Mouse (Mus musculus): ENCODE data around the gene Fam110a. TPM values are rescaled to one million over a fixed set of nuclear protein-coding genes. Genes with fewer than 3 reads are reported as not detected.

Gene Fam110a
- polyA plus RNA-seq, 1 experiment from 2014 or later = 87.5 TPM

GRCm38 (mm10) chr2:151921068-151921467 lies 59.0 kb downstream of the Fam110a start:
- 67% methylated on average over 8 of the region's 8 CpGs for WGBS
- Histone ChIP-seq H3K4me2 (replicated peaks; ENCODE audit: low read depth, low read length) (no peak overlapping the region), H3K9ac (ENCODE audit: low read depth, low read length) (no peak overlapping the region), H3K4me3 (ENCODE audit: low read depth, low read length) (no peak overlapping the region), H3K9me3 (ENCODE audit: control insufficient read depth, low read length) (no peaks in the 10 kb centered on the region), H3K27me3 (ENCODE audit: control insufficient read depth, insufficient read depth, low read length) (no peaks in the 10 kb centered on the region), H3K36me3 (ENCODE audit: control insufficient read depth, insufficient read depth, low read length) (no peaks in the 10 kb centered on the region), H3K4me1 (replicated peaks; ENCODE audit: control insufficient read depth, insufficient read depth, low read length) (0 out of 2 replicates have a peak, but pooled peaks cover 2% of the 10 kb centered on the region), H3K27ac (ENCODE audit: low read depth, low read length) (no peak overlapping the region)
- ATAC-seq (ENCODE audit: low FRiP score) (no peak), DNase-seq (ENCODE audit: low spot score) (no peak)

MicroRNAs within 50 kb of the gene (microRNA counts, 519-probe panel; counts per million panel counts)
- not detected for microRNA mmu-miR-1953

Other genes with a start within 250 kb of the Fam110a start
- 43.5 and 45.9 TPM in 2 replicates for gene Psmf1, start 236.0 kb downstream of the Fam110a start, polyA plus RNA-seq (2014; fragmentation: Nextera tagmentation; extraction: Ambion mirVana)
- 0.66 and 0.77 TPM in 2 replicates for gene Rspo4, start 137.3 kb downstream of the Fam110a start, polyA plus RNA-seq (2014; fragmentation: Nextera tagmentation; extraction: Ambion mirVana)
- gene Angpt4, start 69.0 kb downstream of the Fam110a start, polyA plus RNA-seq (2014; fragmentation: Nextera tagmentation; extraction: Ambion mirVana) = 0.14 and 0.23 TPM in 2 replicates
- gene Slc52a3, start 16.3 kb upstream of the Fam110a start, polyA plus RNA-seq (2014; fragmentation: Nextera tagmentation; extraction: Ambion mirVana) = 0.56 and 0.73 TPM in 2 replicates
- gene Scrt2, start 101.3 kb upstream of the Fam110a start, polyA plus RNA-seq (2014; fragmentation: Nextera tagmentation; extraction: Ambion mirVana) = 27.1 and 31.4 TPM in 2 replicates
- gene Srxn1, start 125.3 kb upstream of the Fam110a start, polyA plus RNA-seq (2014; fragmentation: Nextera tagmentation; extraction: Ambion mirVana) = 13.4 and 14.8 TPM in 2 replicates
- gene Tcf15, start 163.3 kb upstream of the Fam110a start, polyA plus RNA-seq (2014; fragmentation: Nextera tagmentation; extraction: Ambion mirVana) = 10.7 and 13.1 TPM in 2 replicates
- gene Csnk2a1, start 246.6 kb upstream of the Fam110a start, polyA plus RNA-seq (2014; fragmentation: Nextera tagmentation; extraction: Ambion mirVana) = 70.3 and 135 TPM in 2 replicates

Data from hindbrain, embryonic 11.5 days (tissue).